Mouse (Mus musculus) gastrocnemius, postnatal 10 days (tissue): ENCODE results near the gene Bmp2k. TPM values are rescaled to one million over a fixed set of nuclear protein-coding genes. Genes with fewer than 3 reads are reported as not detected.
"Not testable (repeated sequence)": the region's sequence is repeated elsewhere in the genome, so short reads cannot be mapped to it uniquely, and the experiment has no call there.

ENCODE experiments used
- DNase-seq: peaks from one replicate; pipeline ENCODE4 v3.0.0; 2021; ENCODE audit warnings: mixed read lengths
- total RNA-seq, 2 experiments: library from RNA; stranded (reverse); gene quantifications; 2 replicates each; pipeline ENCODE4 v1.2.3; 2021

The Bmp2k gene
- total RNA-seq, 2 experiments from 2014 or later = 12.6 to 15.1 TPM

GRCm38 (mm10) chr5:97002336-97002735, 4.8 kb downstream of the Bmp2k start:
- DNase-seq = no peak

- DNase-seq = no peak
These were observed 5.4 kb downstream of the Bmp2k start for GRCm38 (mm10) chr5:97002937-97003336.

- DNase-seq = no peak
These were observed 6.9 kb downstream of the Bmp2k start for GRCm38 (mm10) chr5:97004178-97005030.

- no peak for DNase-seq
These were observed 8.4 kb downstream of the Bmp2k start for GRCm38 (mm10) chr5:97005891-97006290.

- DNase-seq = no peak
These were observed 9.4 kb downstream of the Bmp2k start for GRCm38 (mm10) chr5:97006929-97007328.

- no peak for DNase-seq
These were observed 10.0 kb downstream of the Bmp2k start for GRCm38 (mm10) chr5:97007496-97007895.

- DNase-seq = not testable (repeated sequence)
These were observed 11.7 kb downstream of the Bmp2k start for GRCm38 (mm10) chr5:97009140-97009539.

GRCm38 (mm10) chr5:97009601-97010335, 12.3 kb downstream of the Bmp2k start:
- no peak for DNase-seq

GRCm38 (mm10) chr5:97015781-97016508, 18.5 kb downstream of the Bmp2k start:
- DNase-seq = no peak

- no peak for DNase-seq
These were observed 19.5 kb downstream of the Bmp2k start for GRCm38 (mm10) chr5:97016842-97017577.

- DNase-seq = no peak
These were observed 25.1 kb downstream of the Bmp2k start for GRCm38 (mm10) chr5:97022305-97023278.

- DNase-seq = no peak
These were observed 27.3 kb downstream of the Bmp2k start for GRCm38 (mm10) chr5:97024834-97025233.

GRCm38 (mm10) chr5:97025650-97026049, 28.2 kb downstream of the Bmp2k start:
- no peak for DNase-seq

GRCm38 (mm10) chr5:97028004-97028403, 30.5 kb downstream of the Bmp2k start:
- DNase-seq = no peak

- not testable (repeated sequence) for DNase-seq
These were observed 31.4 kb downstream of the Bmp2k start for GRCm38 (mm10) chr5:97028840-97029239.

- DNase-seq = no peak
These were observed 34.3 kb downstream of the Bmp2k start for GRCm38 (mm10) chr5:97031771-97032170.

GRCm38 (mm10) chr5:97045260-97045659, 47.8 kb downstream of the Bmp2k start:
- no peak for DNase-seq

GRCm38 (mm10) chr5:97046680-97047079, 49.2 kb downstream of the Bmp2k start:
- no peak for DNase-seq

GRCm38 (mm10) chr5:97048905-97049304, 51.4 kb downstream of the Bmp2k start:
- DNase-seq = no peak

GRCm38 (mm10) chr5:97054166-97054565, 56.7 kb downstream of the Bmp2k start:
- DNase-seq = no peak

GRCm38 (mm10) chr5:97054801-97055200, 57.3 kb downstream of the Bmp2k start:
- no peak for DNase-seq
